Mouse (Mus musculus) ZHBTc4 (cell line): ENCODE measurements at regions not wholly inside any gene's neighbourhood (a gene's known extent, or its start where the extent isn't known, plus 50 kb on each side); places are given as distances from the start of the nearest gene placed in this dataset.
A peak's percentile ranks its signal among the peaks of the same experiment; 100 is the strongest.
"Not testable (repeated sequence)": the region's sequence is repeated elsewhere in the genome, so short reads cannot be mapped to it uniquely, and the experiment has no call there.

Experiments
- DNase-seq: peaks from one replicate; pipeline ENCODE4 v3.0.0-alpha.2; 2011; ENCODE audit warnings: low read depth, low spot score

DNA sequence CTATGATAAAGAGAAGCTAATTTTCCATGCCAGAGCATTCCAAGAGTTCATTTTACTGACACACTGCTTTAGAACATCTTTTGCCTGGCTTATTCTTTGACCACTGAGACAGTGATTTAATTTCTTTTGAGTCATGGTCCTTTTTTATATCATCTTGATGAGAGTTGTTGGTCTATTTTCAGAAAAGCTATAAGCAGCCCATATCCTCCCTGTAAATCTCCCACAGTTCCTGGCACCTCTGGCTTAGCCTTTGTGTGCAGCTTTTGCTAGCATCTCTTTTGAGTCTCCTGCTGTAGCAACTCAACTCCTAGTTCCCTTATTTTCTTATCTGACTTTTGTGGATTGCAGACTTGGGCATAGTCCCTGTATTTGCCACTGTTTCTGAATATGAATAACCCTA lies 207.5 kb upstream of the 4931417E11Rik start:
- no peak for DNase-seq

DNA sequence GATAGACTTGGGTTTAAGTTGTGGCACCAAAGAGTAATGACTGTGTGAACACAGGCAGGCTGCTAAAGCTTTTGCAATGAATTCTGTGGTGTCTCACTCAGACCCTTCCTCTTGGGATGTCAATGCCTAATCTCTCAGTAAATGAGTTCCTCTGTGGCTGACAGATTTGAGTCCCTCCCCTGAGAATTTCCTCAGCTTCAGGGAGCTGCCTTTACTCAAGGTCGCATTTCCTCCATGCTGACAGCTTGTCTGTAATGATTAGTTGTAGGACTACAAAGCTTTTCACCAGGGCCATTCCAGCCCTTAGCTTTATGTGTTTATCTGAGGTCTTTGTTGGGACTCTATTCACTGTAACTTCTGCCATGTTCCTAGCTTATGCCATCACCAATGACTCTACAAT lies 199.9 kb upstream of the 4931417E11Rik start:
- DNase-seq: no peak

- no peak for DNase-seq
These were observed 189.5 kb upstream of the 4931417E11Rik start for GRCm38 (mm10) chr6:73658988-73659387.

- no peak for DNase-seq
These were observed 175.9 kb upstream of the 4931417E11Rik start for GRCm38 (mm10) chr6:73645378-73645777.

- DNase-seq: no peak
These were observed 175.4 kb upstream of the 4931417E11Rik start for GRCm38 (mm10) chr6:73644778-73645267.

- DNase-seq: no peak
These were observed 159.1 kb upstream of the 4931417E11Rik start for GRCm38 (mm10) chr6:73628600-73628999.

DNA sequence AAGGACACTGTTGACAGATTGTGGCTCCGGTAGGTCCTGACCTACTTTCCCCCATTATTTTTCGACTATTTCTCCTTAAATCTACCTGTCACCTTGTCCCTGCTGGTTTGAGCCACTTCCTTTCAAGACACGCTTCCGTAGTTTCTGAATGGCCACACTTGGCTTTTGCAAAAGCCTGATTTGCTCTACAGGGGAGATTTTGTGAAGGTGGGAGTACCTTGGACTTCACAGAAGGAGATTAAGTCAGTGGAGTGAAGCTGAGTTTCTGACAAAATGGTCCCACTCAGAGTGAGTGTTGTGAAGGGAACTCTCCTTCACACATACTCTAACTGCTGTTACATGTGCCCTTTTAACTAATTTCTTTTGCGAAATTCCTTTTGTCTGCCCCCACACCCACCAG lies 157.0 kb upstream of the 4931417E11Rik start:
- DNase-seq: no peak

- no peak for DNase-seq
These were observed 154.7 kb upstream of the 4931417E11Rik start for GRCm38 (mm10) chr6:73624211-73624610.

- no peak for DNase-seq
These were observed 152.5 kb upstream of the 4931417E11Rik start for GRCm38 (mm10) chr6:73621839-73622426.

- DNase-seq: no peak
These were observed 142.8 kb upstream of the 4931417E11Rik start for GRCm38 (mm10) chr6:73612266-73612665.

DNA sequence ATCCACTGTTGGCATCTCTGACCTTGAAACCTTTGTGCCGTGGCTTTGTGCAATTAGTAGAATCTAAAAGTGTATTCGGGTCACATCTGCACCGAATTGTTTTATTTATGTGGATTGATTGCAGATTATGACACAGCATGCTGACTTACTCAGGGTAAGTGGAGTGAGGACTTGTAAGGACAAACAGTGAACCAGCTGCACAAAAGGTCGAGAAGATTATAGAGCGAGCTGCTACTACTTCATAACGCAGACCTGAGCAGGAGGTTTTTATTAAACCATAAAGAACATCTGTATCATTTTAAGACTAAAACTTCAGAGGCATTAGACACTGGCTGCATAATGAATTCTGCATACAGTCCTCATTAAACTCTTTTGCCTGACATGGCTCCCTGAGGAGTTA lies 142.4 kb upstream of the 4931417E11Rik start:
- DNase-seq: peak; percentile 2

DNA sequence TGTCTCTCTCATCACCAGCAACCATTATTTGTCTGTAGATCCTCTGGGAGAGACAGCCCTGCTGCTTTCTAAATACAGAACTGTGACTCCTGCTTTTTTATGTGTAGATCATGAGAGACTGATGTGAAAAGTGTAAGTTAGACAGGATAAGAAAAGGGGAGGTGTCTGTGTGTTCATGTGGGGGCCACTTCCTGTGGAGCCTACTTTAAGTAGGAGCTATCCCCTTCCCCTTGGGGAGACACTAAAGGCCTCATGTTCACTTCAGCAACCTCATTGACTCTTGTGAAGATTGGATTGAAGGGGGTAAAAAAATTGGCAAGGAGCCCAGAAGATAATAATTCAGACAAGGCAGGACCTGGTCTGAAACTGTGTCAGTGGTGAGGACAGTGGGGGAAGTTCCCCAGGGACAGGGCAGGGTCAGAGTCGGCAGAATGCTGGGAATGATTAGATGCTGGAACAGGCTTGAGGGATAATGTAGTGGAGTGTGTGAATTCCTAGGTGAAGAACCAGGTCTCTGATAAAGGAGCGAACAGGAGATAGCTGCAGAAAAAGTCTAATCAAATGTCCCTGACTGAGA lies 140.7 kb upstream of the 4931417E11Rik start:
- no peak for DNase-seq

DNA sequence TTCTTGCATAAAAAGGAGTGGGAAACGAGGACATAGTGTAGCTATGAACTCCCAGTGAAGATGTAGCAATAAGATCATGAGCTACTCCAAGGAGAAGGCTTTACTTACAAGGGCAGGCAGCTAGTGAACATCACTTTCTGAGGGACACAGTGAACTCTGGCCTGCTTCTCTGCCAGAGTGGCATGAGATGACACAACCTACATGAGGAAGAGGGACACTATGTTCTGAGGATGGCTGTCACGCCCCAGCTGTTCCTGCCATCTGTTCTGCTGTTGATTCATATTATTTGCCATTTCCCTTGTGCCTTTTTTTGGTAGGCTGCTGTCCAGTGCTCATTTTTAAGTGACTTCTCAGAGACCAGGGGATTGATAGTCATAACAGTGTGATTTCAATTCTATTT lies 118.2 kb upstream of the 4931417E11Rik start:
- DNase-seq: no peak

DNA sequence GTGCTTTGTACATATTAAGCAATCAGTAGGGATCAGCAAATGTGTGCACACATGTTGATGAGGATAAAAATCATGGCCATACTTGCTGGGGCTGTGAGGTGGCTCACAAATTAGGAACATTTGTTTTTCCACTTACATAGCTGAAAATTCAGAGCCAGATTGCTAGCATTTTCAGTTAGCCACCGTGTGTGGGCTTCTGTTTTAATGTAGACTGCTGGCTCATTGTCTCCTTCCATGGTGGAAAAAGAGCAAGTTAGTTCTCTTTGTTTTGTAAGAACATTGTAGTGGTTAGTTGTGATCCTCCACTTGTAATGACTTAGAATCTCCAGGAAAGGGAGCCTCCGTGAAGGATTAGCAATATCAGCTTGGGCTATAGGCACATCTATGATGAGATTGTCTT lies 107.2 kb upstream of the 4931417E11Rik start:
- DNase-seq: no peak

DNA sequence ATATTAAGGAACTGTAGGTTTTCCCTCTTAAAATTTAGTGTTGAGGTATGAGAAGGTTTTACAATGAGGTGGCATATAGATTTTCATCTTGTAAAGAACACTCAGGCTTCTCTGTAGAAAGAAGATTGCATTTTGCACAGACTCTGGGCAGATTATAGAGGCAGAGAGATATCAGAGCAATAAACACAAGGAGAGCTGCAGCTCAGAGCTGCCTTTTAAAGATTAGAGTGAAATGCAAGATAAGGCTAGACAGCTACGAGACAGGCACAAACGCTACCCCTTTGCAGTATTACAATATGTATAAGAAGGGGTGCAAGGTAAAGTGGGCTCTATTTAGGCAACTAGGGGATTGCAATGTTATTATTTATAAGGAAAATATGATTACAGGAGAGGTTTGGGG lies 90.5 kb upstream of the 4931417E11Rik start:
- DNase-seq: no peak

DNA sequence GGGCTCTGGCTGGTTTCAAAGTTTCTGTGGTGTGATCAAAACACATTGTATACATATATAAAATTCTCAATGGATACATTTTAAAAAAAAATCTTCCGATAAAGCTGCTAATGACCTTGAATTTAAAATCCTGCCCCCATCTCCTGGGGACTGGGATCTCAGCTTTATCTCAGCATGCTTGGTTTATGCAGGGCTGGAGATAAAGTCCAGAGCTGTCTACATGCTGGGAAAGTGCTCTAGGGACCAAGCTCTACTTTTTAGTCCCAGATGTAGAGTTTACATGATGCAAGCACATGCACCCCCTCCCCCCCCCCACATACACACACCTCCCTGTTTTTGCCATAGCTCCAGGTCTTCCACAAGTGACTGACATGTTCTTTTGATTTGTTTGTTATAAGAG lies 61.1 kb upstream of the 4931417E11Rik start:
- no peak for DNase-seq

DNA sequence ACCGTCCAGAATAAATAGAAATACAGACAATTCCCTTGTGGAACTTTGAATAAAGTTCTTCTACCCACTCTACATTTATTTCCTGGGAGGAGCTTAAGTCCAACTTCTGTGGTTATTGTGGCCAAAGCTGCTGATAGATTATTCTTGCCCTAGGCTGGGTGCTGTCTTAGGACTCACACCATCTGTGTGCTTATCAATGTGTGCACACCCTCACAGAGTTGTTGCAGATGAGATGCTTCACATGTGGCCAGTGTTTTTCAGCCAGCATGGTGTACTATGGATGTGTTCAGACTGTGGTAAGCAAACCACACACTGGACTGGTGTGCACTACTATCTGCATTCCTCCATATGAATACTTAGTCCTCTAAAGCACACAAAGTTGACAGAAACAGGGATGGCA lies 60.6 kb upstream of the 4931417E11Rik start:
- DNase-seq: no peak

DNA sequence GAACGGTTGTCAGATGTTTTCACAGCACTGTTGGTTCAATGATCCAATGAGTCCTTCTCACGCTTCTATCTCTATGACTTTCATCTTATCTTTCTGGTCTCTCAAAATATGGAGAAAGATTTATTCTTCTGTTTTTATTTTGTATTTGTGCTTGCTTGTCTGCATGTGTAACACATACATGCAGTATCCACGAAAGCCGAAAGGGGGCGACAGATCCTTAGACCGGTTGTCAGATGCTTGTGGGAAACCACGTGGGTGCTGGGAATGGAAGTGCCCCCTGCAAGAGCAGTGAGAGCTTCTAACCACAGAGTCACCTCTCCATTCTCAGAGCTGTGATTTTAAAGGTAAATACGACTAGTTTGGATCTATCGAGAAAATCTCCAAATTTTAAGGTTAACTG lies 54.2 kb upstream of the 4931417E11Rik start:
- DNase-seq: peak; percentile 78

DNA sequence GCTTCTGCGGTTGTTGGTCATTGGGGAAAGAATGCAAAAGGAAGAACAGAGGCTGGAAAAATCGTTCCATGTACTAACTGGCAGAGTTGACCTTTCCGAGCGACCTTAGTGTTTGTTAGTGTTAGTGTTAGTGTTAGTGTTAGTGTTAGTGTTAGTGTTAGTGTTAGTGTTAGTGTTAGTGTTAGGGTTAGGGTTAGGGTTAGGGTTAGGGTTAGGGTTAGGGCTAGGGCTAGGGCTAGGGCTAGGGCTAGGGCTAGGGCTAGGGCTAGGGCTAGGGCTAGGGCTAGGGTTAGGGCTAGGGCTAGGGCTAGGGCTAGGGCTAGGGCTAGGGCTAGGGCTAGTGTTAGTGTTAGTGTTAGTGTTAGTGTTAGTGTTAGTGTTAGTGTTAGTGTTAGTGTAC lies 50.4 kb upstream of the 4931417E11Rik start:
- DNase-seq: not testable (repeated sequence)
